Comparison of ENCODE assay signal across 11 mouse cellular contexts in the genomic region with DNA sequence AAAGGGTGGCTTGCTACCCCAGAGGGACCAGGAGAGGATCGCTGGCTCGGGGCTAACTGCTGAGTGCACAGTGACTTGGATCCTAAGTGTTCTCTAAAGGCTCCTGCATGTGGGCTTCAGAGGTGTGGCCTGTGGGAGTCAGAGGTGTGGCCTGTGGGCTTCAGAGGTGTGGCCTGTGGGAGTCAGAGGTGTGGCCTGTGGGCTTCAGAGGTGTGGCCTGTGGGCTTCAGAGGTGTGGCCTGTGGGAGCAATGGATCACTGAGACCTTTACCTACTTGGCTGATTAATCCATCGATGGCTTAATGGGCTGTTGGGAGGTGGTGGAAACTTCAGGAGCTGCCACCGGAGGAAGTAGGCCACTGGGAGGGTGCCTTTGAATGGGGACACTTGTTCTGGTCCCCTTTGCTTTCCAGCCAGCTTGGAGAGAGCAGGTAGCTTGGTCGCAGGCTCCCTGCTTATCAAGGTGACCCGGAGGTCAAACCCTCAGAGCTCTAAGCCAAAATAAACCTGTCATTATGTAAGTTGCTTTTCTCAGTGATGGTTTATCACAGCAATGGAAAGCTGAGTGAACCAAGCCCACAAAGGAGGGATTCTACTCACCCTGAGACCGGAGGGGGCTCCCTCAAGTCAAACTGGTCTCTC. TPM values are rescaled to one million over a fixed set of nuclear protein-coding genes. Genes with fewer than 3 reads are reported as not detected.
DNase-seq lines count a peak whose midpoint lies in the region; ATAC-seq and TF ChIP-seq lines count a peak whose summit lies in the region.
"Had no signal": no experiment of that assay in that cellular context is flagged by ENCODE, and none has a peak within 500 bp of the region (broad histone marks: within the 10 kb centered on the region; RNA-seq: fewer than 3 reads in every experiment).

No protein-coding gene starts in this region.

- TF ChIP-seq EP300 in liver, postnatal 0 days (IDR thresholded peaks at IDR 0.05; ENCODE audit: low read depth) = no peak

- 30% methylated on average over 7 of the region's 7 CpGs for WGBS in heart, embryonic 13.5 days
- WGBS in liver, postnatal 0 days (ENCODE audit: insufficient replicate concordance) = 32% methylated on average over 7 of the region's 7 CpGs
- 60% methylated on average over 7 of the region's 7 CpGs for WGBS in forebrain, embryonic 12.5 days

- H3K4me1 ChIP-seq in heart, embryonic 13.5 days = peaks cover 33% of the 10 kb centered on the region
- H3K4me1 ChIP-seq in erythroblast, embryonic 14.5 days (ENCODE audit: control insufficient read depth) = peaks cover 89% of the 10 kb centered on the region
- H3K4me1 ChIP-seq in liver, postnatal 0 days (ENCODE audit: insufficient read depth) = peaks cover 47% of the 10 kb centered on the region
- H3K4me1 ChIP-seq in forebrain, embryonic 12.5 days = no peaks in the 10 kb centered on the region
- H3K4me1 ChIP-seq: midbrain, embryonic 13.5 days had no signal

- no peak for TF ChIP-seq CTCF in liver, postnatal 0 days (IDR thresholded peaks at IDR 0.05; ENCODE audit: low read depth)

- peak overlapping the region; percentile 46 for H3K4me2 ChIP-seq in heart, embryonic 13.5 days
- peak overlapping the region; percentile 67 for H3K4me2 ChIP-seq in liver, postnatal 0 days (ENCODE audit: low read depth, low read length)
- H3K4me2 ChIP-seq in forebrain, embryonic 12.5 days = no peak overlapping the region
- H3K4me2 ChIP-seq: heart, embryonic 15.5 days; midbrain, embryonic 13.5 days had no signal

- H3K36me3 ChIP-seq in heart, embryonic 13.5 days = no peaks in the 10 kb centered on the region
- H3K36me3 ChIP-seq in erythroblast, embryonic 14.5 days (ENCODE audit: control insufficient read depth) = peaks cover 10% of the 10 kb centered on the region
- H3K36me3 ChIP-seq in liver, postnatal 0 days (replicated peaks; ENCODE audit: insufficient read depth, low read length) = no peaks in the 10 kb centered on the region
- H3K36me3 ChIP-seq in forebrain, embryonic 12.5 days (replicated peaks) = no peaks in the 10 kb centered on the region
- H3K36me3 ChIP-seq: heart, embryonic 15.5 days; midbrain, embryonic 13.5 days had no signal

- intact Hi-C loops in heart, postnatal 14 days (cut with DNase I) = no loop called here

- H3K27ac ChIP-seq in heart, embryonic 13.5 days (replicated peaks) = 0 out of 2 replicates have a peak overlapping the region, but pooled peaks have one; percentile 20
- H3K27ac ChIP-seq in liver, postnatal 0 days (ENCODE audit: low read depth) = peak overlapping the region; percentile 79
- no peak overlapping the region for H3K27ac ChIP-seq in forebrain, embryonic 12.5 days
- H3K27ac ChIP-seq: heart, embryonic 15.5 days; midbrain, embryonic 13.5 days had no signal

- H3K27me3 ChIP-seq in heart, embryonic 13.5 days (replicated peaks) = peaks cover 17% of the 10 kb centered on the region; the same call in 1 of the 2 replicates
- H3K27me3 ChIP-seq in erythroblast, embryonic 14.5 days (ENCODE audit: control insufficient read depth) = peaks cover 7% of the 10 kb centered on the region
- H3K27me3 ChIP-seq in liver, postnatal 0 days (ENCODE audit: insufficient read depth, low read length) = no peaks in the 10 kb centered on the region
- no peaks in the 10 kb centered on the region; the same call in 1 of the 2 replicates for H3K27me3 ChIP-seq in forebrain, embryonic 12.5 days
- H3K27me3 ChIP-seq: midbrain, embryonic 13.5 days had no signal

- peak; percentile 51 for ATAC-seq in heart, embryonic 13.5 days (ENCODE audit: extremely low read depth, insufficient number of reproducible peaks, low FRiP score, low TSS enrichment)
- peak; percentile 83 for ATAC-seq in liver, postnatal 0 days
- no peak for ATAC-seq in forebrain, embryonic 12.5 days (ENCODE audit: low FRiP score)
- ATAC-seq: midbrain, embryonic 13.5 days had no signal

- no peak for DNase-seq in heart, postnatal 14 days
- peak; percentile 55 to 63 for DNase-seq in B cell, adult 2 months
- peak; percentile 58 for DNase-seq in liver, postnatal 0 days
- DNase-seq in ovary, adult 18-20 months (ENCODE audit: low spot score) = no peak
- no peak for DNase-seq in cerebellum, adult 11 months

- no peak overlapping the region for H3K4me3 ChIP-seq in heart, embryonic 13.5 days
- peak overlapping the region; percentile 64 for H3K4me3 ChIP-seq in erythroblast, embryonic 14.5 days (replicated peaks)
- peak overlapping the region; percentile 19 for H3K4me3 ChIP-seq in liver, postnatal 0 days (ENCODE audit: low read depth, low read length)
- no peak overlapping the region for H3K4me3 ChIP-seq in forebrain, embryonic 12.5 days (replicated peaks)
- H3K4me3 ChIP-seq: heart, embryonic 15.5 days; midbrain, embryonic 13.5 days had no signal

- H3K9me3 ChIP-seq in heart, embryonic 13.5 days = no peaks in the 10 kb centered on the region
- H3K9me3 ChIP-seq in erythroblast, embryonic 14.5 days (ENCODE audit: control insufficient read depth, low read length) = peaks cover 3% of the 10 kb centered on the region
- no peaks in the 10 kb centered on the region for H3K9me3 ChIP-seq in liver, postnatal 0 days (ENCODE audit: low read length)
- H3K9me3 ChIP-seq in forebrain, embryonic 12.5 days = no peaks in the 10 kb centered on the region
- H3K9me3 ChIP-seq: heart, embryonic 15.5 days; midbrain, embryonic 13.5 days had no signal

- H3K9ac ChIP-seq in heart, embryonic 13.5 days = peak overlapping the region; percentile 55
- peak overlapping the region; percentile 56 for H3K9ac ChIP-seq in liver, postnatal 0 days (replicated peaks)
- no peak overlapping the region for H3K9ac ChIP-seq in forebrain, embryonic 12.5 days
- H3K9ac ChIP-seq: heart, embryonic 15.5 days; midbrain, embryonic 13.5 days had no signal

RNA-seq across cellular contexts. Expression of a gene that starts 14.7 kb away (rescaled TPM):
- 0.12 and 0.18 TPM in 2 replicates for polyA plus RNA-seq in heart, embryonic 13.5 days (2015; fragmentation: Nextera tagmentation; extraction: Ambion mirVana)
- total RNA-seq in heart, postnatal 14 days (2021) = not detected
- 0.01 TPM in 1 of 2 replicates, not detected in the other for polyA plus RNA-seq in erythroblast, embryonic 14.5 days (2012)
- polyA plus RNA-seq in liver, postnatal 0 days (2015; fragmentation: Nextera tagmentation; extraction: Ambion mirVana) = 0.02 TPM in 1 of 2 replicates, not detected in the other
- polyA plus RNA-seq in forebrain, embryonic 12.5 days (2016; fragmentation: Nextera tagmentation; extraction: Ambion mirVana) = 0.10 TPM in 1 of 2 replicates, not detected in the other
- total RNA-seq: left cerebral cortex, adult 18-20 months had no signal
- polyA plus RNA-seq: midbrain, embryonic 13.5 days had no signal

RNA-seq across cellular contexts. Expression of a gene that starts 45.9 kb away (rescaled TPM):
- 2.1 and 2.9 TPM in 2 replicates for polyA plus RNA-seq in heart, embryonic 13.5 days (2015; fragmentation: Nextera tagmentation; extraction: Ambion mirVana)
- total RNA-seq in heart, postnatal 14 days (2021) = 1 to 10 TPM in 1 of 2 experiments, under 1 TPM in 1; 0.41 to 1.1 TPM
- polyA plus RNA-seq in erythroblast, embryonic 14.5 days (2012) = 2.4 and 2.6 TPM in 2 replicates
- 1.9 and 2.1 TPM in 2 replicates for polyA plus RNA-seq in liver, postnatal 0 days (2015; fragmentation: Nextera tagmentation; extraction: Ambion mirVana)
- 0.45 and 0.74 TPM in 2 replicates for polyA plus RNA-seq in forebrain, embryonic 12.5 days (2016; fragmentation: Nextera tagmentation; extraction: Ambion mirVana)

RNA-seq across cellular contexts. Expression of a gene that starts 49.8 kb away (rescaled TPM):
- 0.24 and 0.25 TPM in 2 replicates for polyA plus RNA-seq in heart, embryonic 13.5 days (2015; fragmentation: Nextera tagmentation; extraction: Ambion mirVana)
- total RNA-seq in heart, postnatal 14 days (2021) = under 1 TPM; 0.07 to 0.17 TPM
- 0.02 TPM in 1 of 2 replicates, not detected in the other for polyA plus RNA-seq in erythroblast, embryonic 14.5 days (2012)
- 0.06 and 0.11 TPM in 2 replicates for polyA plus RNA-seq in liver, postnatal 0 days (2015; fragmentation: Nextera tagmentation; extraction: Ambion mirVana)
- polyA plus RNA-seq in forebrain, embryonic 12.5 days (2016; fragmentation: Nextera tagmentation; extraction: Ambion mirVana) = 0.06 TPM in 1 of 2 replicates, not detected in the other
- total RNA-seq: left cerebral cortex, adult 18-20 months had no signal

Comparison
In these comparisons a context has a peak if more than half of its experiments do, and no peak if none do; other contexts are left out.
1. H3K4me3 ChIP-seq: peak in erythroblast, embryonic 14.5 days (single experiment) and liver, postnatal 0 days (single experiment); none in heart, embryonic 13.5 days (single experiment) and forebrain, embryonic 12.5 days (single experiment).
2. DNase-seq: peak in B cell, adult 2 months (2 of 2) and liver, postnatal 0 days (single experiment); none in heart, postnatal 14 days (0 of 2), ovary, adult 18-20 months (single experiment) and cerebellum, adult 11 months (single experiment).